Mouse (Mus musculus) spleen, adult 2 months (tissue): ENCODE results near the gene Clint1. TPM values are rescaled to one million over a fixed set of nuclear protein-coding genes. Genes with fewer than 3 reads are reported as not detected.

Source experiments
- DNase-seq, 2 experiments: peaks; one replicate each; pipeline versions ENCODE4 v3.0.0 to v3.0.0-alpha.2; 2012 to 2021; ENCODE audit warnings: low spot score in 2 of 2, low read depth in 1 of 2
- H3K27ac ChIP-seq: fragments of 200-500 bp; 2 replicates; pipeline ENCODE4 v1.5.1; 2012; ENCODE audit warnings: low read length, inconsistent platforms; ENCODE audit not compliant: insufficient read depth
- H3K27me3 ChIP-seq: fragments of 200-500 bp; 2 replicates; pipeline ENCODE4 v1.6.1; 2012; ENCODE audit warnings: mild to moderate bottlenecking, moderate library complexity, low read length, inconsistent platforms; ENCODE audit not compliant: control insufficient read depth, insufficient read depth
- H3K36me3 ChIP-seq: fragments of 200-500 bp; 2 replicates; pipeline ENCODE4 v1.6.1; 2012; ENCODE audit warnings: mild to moderate bottlenecking, low read length, inconsistent platforms; ENCODE audit not compliant: control insufficient read depth, insufficient read depth
- H3K4me1 ChIP-seq: fragments of 200-500 bp; 2 replicates; pipeline ENCODE4 v1.6.1; 2011; ENCODE audit warnings: inconsistent platforms; ENCODE audit not compliant: control insufficient read depth, insufficient read depth, insufficient read length
- H3K4me3 ChIP-seq: fragments of 200-500 bp; 2 replicates; pipeline ENCODE4 v1.5.1; 2011; ENCODE audit warnings: mild to moderate bottlenecking, inconsistent platforms; ENCODE audit not compliant: insufficient read depth, insufficient read length; ENCODE audit errors: extremely low read depth
- CTCF ChIP-seq: fragments of 200-500 bp; IDR thresholded peaks from 2 replicates; pipeline ENCODE4 v1.5.1; 2011; ENCODE audit warnings: mild to moderate bottlenecking, inconsistent platforms; ENCODE audit not compliant: insufficient read depth, insufficient read length, insufficient replicate concordance; ENCODE audit errors: extremely low read depth
- POLR2A ChIP-seq: fragments of 200-500 bp; IDR thresholded peaks from 2 replicates; pipeline ENCODE4 v1.6.1; 2011; ENCODE audit warnings: low read depth, low read length, inconsistent platforms
- WGBS: fragments of 180-500 bp; shearing (Covaris S2); methylation state at CpG from one replicate; pipeline ENCODE4 v1.1.7; 2018; 5-methylcytosine and 5-hydroxymethylcytosine counted together
- polyA plus RNA-seq: library from polyadenylated mRNA; depleted of rRNA; stranded (reverse); fragments of >200 nt; gene quantifications from 2 replicates; pipeline ENCODE4 v1.2.3, GENCODE M21; 2012

Clint1 gene
- polyA plus RNA-seq, 1 experiment = 41.1 TPM

GRCm38 (mm10) chr11:45847548-45847947 lies 4.3 kb upstream of the Clint1 start:
- Histone ChIP-seq H3K27me3 (no peaks in the 10 kb centered on the region), H3K36me3 (no peaks in the 10 kb centered on the region), H3K27ac (no peak overlapping the region), H3K4me1 (peaks cover 7% of the 10 kb centered on the region; the same call in 1 of the 2 replicates), H3K4me3 (no peak overlapping the region)
- DNase-seq = no peak
- WGBS = 14% methylated on average over 7 of the region's 7 CpGs
- TF ChIP-seq CTCF (no peak), POLR2A (no peak)

DNA sequence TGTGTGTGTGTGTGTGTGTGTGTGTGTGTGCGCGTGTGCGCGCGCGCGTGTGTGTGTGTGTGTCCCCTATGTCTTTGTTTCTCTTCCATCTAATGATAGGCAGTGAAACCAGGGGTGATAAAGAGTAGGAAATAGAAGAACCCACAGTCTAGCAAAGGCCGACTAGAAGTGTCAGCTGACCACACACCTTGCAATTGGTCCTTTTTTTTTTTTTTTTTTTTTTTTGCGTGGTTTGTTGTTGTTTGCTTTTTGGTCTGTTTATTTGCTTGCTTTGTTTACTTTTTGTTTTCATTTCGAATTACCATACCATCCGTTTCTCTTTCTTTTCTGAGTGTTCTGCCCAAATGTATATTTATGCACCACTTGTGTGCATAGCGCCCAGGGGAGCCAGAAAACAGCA lies 3.6 kb upstream of the Clint1 start:
- no peak for DNase-seq
- no peak for TF ChIP-seq CTCF
- no peak for TF ChIP-seq POLR2A
- Histone ChIP-seq H3K27me3 (no peaks in the 10 kb centered on the region), H3K36me3 (no peaks in the 10 kb centered on the region), H3K4me3 (no peak overlapping the region), H3K27ac (no peak overlapping the region), H3K4me1 (peaks cover 7% of the 10 kb centered on the region; the same call in 1 of the 2 replicates)
- WGBS = 76% methylated on average over 12 of the region's 12 CpGs

GRCm38 (mm10) chr11:45849203-45849602 lies 2.6 kb upstream of the Clint1 start:
- no peak for DNase-seq
- WGBS = 85% methylated on average over 4 of the region's 4 CpGs
- H3K4me1 ChIP-seq = peaks cover 7% of the 10 kb centered on the region
- no peak for TF ChIP-seq CTCF
- no peak for TF ChIP-seq POLR2A
- no peak overlapping the region for H3K27ac ChIP-seq
- H3K4me3 ChIP-seq = no peak overlapping the region
- no peaks in the 10 kb centered on the region; the same call in 1 of the 2 replicates for H3K36me3 ChIP-seq
- no peaks in the 10 kb centered on the region for H3K27me3 ChIP-seq

GRCm38 (mm10) chr11:45849859-45850258 lies 2.0 kb upstream of the Clint1 start:
- no peaks in the 10 kb centered on the region; the same call in 1 of the 2 replicates for H3K36me3 ChIP-seq
- H3K27me3 ChIP-seq = no peaks in the 10 kb centered on the region
- DNase-seq = no peak
- TF ChIP-seq POLR2A = no peak
- TF ChIP-seq CTCF = no peak
- no peak overlapping the region for H3K27ac ChIP-seq
- no peak overlapping the region for H3K4me3 ChIP-seq
- 31% methylated on average over 3 of the region's 3 CpGs for WGBS
- peaks cover 7% of the 10 kb centered on the region for H3K4me1 ChIP-seq

DNA sequence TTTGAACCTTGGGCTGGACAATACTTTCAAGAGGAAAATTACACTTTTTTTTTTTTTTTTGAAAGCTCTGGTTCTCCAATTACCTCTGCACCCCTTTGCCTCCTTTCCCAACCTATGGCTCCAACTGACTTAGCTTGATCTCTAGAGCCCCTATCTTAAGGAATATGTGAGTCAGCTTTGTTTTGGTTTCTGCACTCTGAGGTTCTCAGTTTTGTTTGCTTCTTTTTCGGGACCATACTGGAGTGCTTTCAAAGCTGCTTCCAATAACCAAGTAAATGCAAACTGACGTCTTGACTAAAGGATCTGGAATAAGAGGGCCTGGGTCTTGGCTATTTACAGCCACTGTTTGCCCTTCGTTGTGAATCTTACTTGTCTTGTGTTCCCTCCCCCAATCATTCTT lies 1.5 kb upstream of the Clint1 start:
- no peaks in the 10 kb centered on the region for H3K27me3 ChIP-seq
- no peak overlapping the region for H3K4me3 ChIP-seq
- no peaks in the 10 kb centered on the region; the same call in 1 of the 2 replicates for H3K36me3 ChIP-seq
- 47% methylated on average over 3 of the region's 3 CpGs for WGBS
- H3K27ac ChIP-seq = no peak overlapping the region
- no peak for DNase-seq
- no peak for TF ChIP-seq POLR2A
- no peak for TF ChIP-seq CTCF
- H3K4me1 ChIP-seq = peaks cover 7% of the 10 kb centered on the region

DNA sequence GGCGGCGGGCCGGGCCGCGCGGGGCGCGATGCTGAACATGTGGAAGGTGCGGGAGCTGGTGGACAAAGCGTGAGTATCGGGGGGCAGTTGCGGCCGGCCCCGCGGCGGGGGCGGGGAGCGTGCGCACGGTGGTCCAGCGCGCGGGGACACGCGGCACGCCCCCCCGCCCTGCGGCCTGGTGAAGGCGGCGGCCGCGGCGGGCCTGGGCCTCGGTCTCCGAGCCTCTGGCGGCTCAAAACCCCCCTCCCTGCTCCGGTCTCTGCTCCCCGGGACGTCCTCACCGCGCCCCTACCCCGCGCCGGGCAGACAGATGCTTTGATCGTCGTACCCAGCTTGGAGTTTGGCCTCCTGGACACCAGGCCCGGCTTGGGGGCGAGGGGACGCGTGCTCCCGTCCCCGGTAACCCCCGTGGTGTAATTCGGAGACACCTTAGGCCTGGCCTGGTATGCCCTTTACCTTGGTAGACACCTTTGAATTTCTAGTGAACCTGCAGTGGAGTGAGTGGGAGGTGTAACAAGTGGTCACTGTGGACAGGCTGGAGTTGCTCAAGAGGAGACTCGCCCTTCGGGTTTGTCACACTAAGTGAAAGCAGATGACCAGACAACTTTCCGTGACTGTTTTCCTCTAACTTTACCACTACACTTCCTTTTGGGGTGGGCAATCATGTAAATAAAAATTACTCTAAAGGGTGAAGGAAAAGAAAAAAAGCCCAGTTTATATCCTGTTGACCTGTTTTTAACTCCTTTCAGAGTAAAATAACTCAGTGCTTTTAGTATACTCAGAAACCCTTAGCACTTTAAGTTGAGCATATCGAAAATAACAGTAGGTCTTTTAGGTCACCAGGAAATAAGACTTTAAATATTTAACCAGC lies 508 bp downstream of the Clint1 start:
- Histone ChIP-seq H3K27ac (peak overlapping the region; percentile 91), H3K4me3 (peak overlapping the region; percentile 89), H3K27me3 (no peaks in the 10 kb centered on the region), H3K4me1 (peaks cover 10% of the 10 kb centered on the region), H3K36me3 (no peaks in the 10 kb centered on the region; the same call in 1 of the 2 replicates)
- DNase-seq = peak; percentile 29 to 50
- under 1% methylated on average over 41 of the region's 58 CpGs for WGBS
- TF ChIP-seq POLR2A (no peak; the same call in 1 of the 2 replicates), CTCF (no peak)

GRCm38 (mm10) chr11:45852995-45853317 lies 1.1 kb downstream of the Clint1 start:
- TF ChIP-seq POLR2A (no peak), CTCF (no peak)
- H3K4me3 ChIP-seq = peak overlapping the region; percentile 53
- H3K27me3 ChIP-seq = no peaks in the 10 kb centered on the region
- under 1% methylated on average over 6 of the region's 6 CpGs for WGBS
- H3K4me1 ChIP-seq = peaks cover 10% of the 10 kb centered on the region
- H3K27ac ChIP-seq = peak overlapping the region; percentile 87
- DNase-seq = peak in 1 of 2 experiments; percentile 58
- no peaks in the 10 kb centered on the region; the same call in 1 of the 2 replicates for H3K36me3 ChIP-seq
